Comparison of ENCODE assay signal across 8 mouse cellular contexts in genomic region chr15:31599834-31600233, GRCm38 (mm10). TPM values are rescaled to one million over a fixed set of nuclear protein-coding genes. Genes with fewer than 3 reads are reported as not detected.
A peak's percentile ranks its signal among the peaks of the same experiment; 100 is the strongest.
DNase-seq lines count a peak whose midpoint lies in the region; TF ChIP-seq lines count a peak whose summit lies in the region.

No protein-coding gene starts in this region.

- no peak for TF ChIP-seq CTCF in ES-Bruce4 (IDR thresholded peaks at IDR 0.05; ENCODE audit: low read depth, low read length)

- peaks cover 31% of the 10 kb centered on the region for H3K36me3 ChIP-seq in heart, embryonic 10.5 days
- H3K36me3 ChIP-seq in ES-Bruce4 (ENCODE audit: control insufficient read depth, insufficient read depth, low read length, poor library complexity, severe bottlenecking) = peaks cover 32% of the 10 kb centered on the region
- peaks cover 38% of the 10 kb centered on the region for H3K36me3 ChIP-seq in hindbrain, embryonic 10.5 days
- H3K36me3 ChIP-seq in macrophage (ENCODE audit: inconsistent target) = peaks cover 12% of the 10 kb centered on the region

- H3K27ac ChIP-seq in heart, embryonic 10.5 days = no peak overlapping the region
- H3K27ac ChIP-seq in ES-Bruce4 (ENCODE audit: insufficient read depth, low read length) (no peak overlapping the region), macrophage (no peak overlapping the region)
- no peak overlapping the region for H3K27ac ChIP-seq in hindbrain, embryonic 10.5 days

- no peaks in the 10 kb centered on the region for H3K9me3 ChIP-seq in heart, embryonic 10.5 days
- no peaks in the 10 kb centered on the region for H3K9me3 ChIP-seq in ES-Bruce4 (replicated peaks; ENCODE audit: control insufficient read depth, insufficient read depth, low read length, poor library complexity, severe bottlenecking)
- H3K9me3 ChIP-seq in hindbrain, embryonic 10.5 days = no peaks in the 10 kb centered on the region

- 71% methylated on average over 4 of the region's 4 CpGs for WGBS in heart, embryonic 10.5 days
- 85% methylated on average over 4 of the region's 4 CpGs for WGBS in hindbrain, embryonic 10.5 days
- WGBS in macrophage (ENCODE audit: missing documents) = 20% methylated on average over 4 of the region's 4 CpGs

- 0 out of 2 replicates have a peak overlapping the region, but pooled peaks have one; percentile 13 for H3K9ac ChIP-seq in ES-Bruce4 (ENCODE audit: low read depth, poor library complexity, severe bottlenecking)

- H3K4me3 ChIP-seq in heart, embryonic 10.5 days = peak overlapping the region; percentile 93
- H3K4me3 ChIP-seq in ES-Bruce4 (ENCODE audit: low read depth, low read length) (no peak overlapping the region), macrophage (ENCODE audit: inconsistent target) (peak overlapping the region; percentile 76; the same call in 1 of the 2 replicates)
- peak overlapping the region; percentile 96 for H3K4me3 ChIP-seq in hindbrain, embryonic 10.5 days

- no peak for TF ChIP-seq EP300 in ES-Bruce4 (IDR thresholded peaks at IDR 0.05; ENCODE audit: insufficient read depth, low read depth, low read length)

- no peaks in the 10 kb centered on the region for H3K27me3 ChIP-seq in heart, embryonic 10.5 days (ENCODE audit: insufficient read depth, poor library complexity, severe bottlenecking)
- H3K27me3 ChIP-seq in ES-Bruce4 (ENCODE audit: control insufficient read depth, insufficient read depth, low read length, poor library complexity, severe bottlenecking) = no peaks in the 10 kb centered on the region
- H3K27me3 ChIP-seq in hindbrain, embryonic 10.5 days (ENCODE audit: insufficient read depth, poor library complexity, severe bottlenecking) = no peaks in the 10 kb centered on the region

- H3K79me2 ChIP-seq in macrophage (ENCODE audit: inconsistent target) = peaks cover 70% of the 10 kb centered on the region

- peaks cover 24% of the 10 kb centered on the region for H3K4me1 ChIP-seq in heart, embryonic 10.5 days
- no peaks in the 10 kb centered on the region for H3K4me1 ChIP-seq in ES-Bruce4 (ENCODE audit: control insufficient read depth, insufficient read depth, low read length)
- H3K4me1 ChIP-seq in hindbrain, embryonic 10.5 days (replicated peaks) = peaks cover 30% of the 10 kb centered on the region

- no peak for DNase-seq in heart, embryonic 10.5 days (ENCODE audit: low spot score)
- no peak for DNase-seq in heart, adult 8-10 months (ENCODE audit: low spot score)
- DNase-seq in hindbrain, embryonic 10.5 days (ENCODE audit: low spot score) = no peak
- no peak for DNase-seq in cerebellum, postnatal 4 days (ENCODE audit: low spot score in 2 of 2)
- DNase-seq in layer of hippocampus, adult 9-10 months (ENCODE audit: low spot score) = no peak
- DNase-seq in layer of hippocampus, adult 11-12 months (ENCODE audit: low spot score) = no peak

- TF ChIP-seq POLR2A in ES-Bruce4 (IDR thresholded peaks at IDR 0.05; ENCODE audit: insufficient read depth, low read length) = no peak

RNA-seq across cellular contexts. Expression of gene Cct5, which starts 1.8 kb away (rescaled TPM):
- polyA plus RNA-seq in heart, embryonic 10.5 days (2016; fragmentation: Nextera tagmentation; extraction: Ambion mirVana) = 521 and 603 TPM in 2 replicates
- total RNA-seq in heart, adult 8-10 months (2022) = 100 to 1,000 TPM; 123 to 130 (median 127) TPM
- polyA plus RNA-seq in ES-Bruce4 (2011; ENCODE audit: insufficient read depth, insufficient read length, low read depth, missing spikeins) (651 and 659 TPM in 2 replicates), macrophage (2018) (133 to 228 TPM (median 154 TPM) in 3 replicates)
- polyA plus RNA-seq in hindbrain, embryonic 10.5 days (2016; fragmentation: Nextera tagmentation; extraction: Ambion mirVana) = 698 and 751 TPM in 2 replicates
- total RNA-seq in macrophage (2018; cell fraction: chromatin; rRNA removed) = 10 to 100 TPM; 15.6 to 85.8 (median 53.9) TPM
- 100 to 1,000 TPM; 104 to 142 (median 119) TPM for total RNA-seq in macrophage (2018; cell fraction: cytosol; rRNA removed)
- total RNA-seq in macrophage (2018; cell fraction: nucleus; rRNA removed) = 10 to 100 TPM; 26.9 to 97.7 (median 54.1) TPM

RNA-seq across cellular contexts. Expression of gene Fam173b, which starts 1.8 kb away (rescaled TPM):
- 15.9 and 16.1 TPM in 2 replicates for polyA plus RNA-seq in heart, embryonic 10.5 days (2016; fragmentation: Nextera tagmentation; extraction: Ambion mirVana)
- 10 to 100 TPM; 17.2 to 22.2 (median 20.3) TPM for total RNA-seq in heart, adult 8-10 months (2022)
- polyA plus RNA-seq in ES-Bruce4 (2011; ENCODE audit: insufficient read depth, insufficient read length, low read depth, missing spikeins) (6.5 and 7.8 TPM in 2 replicates), macrophage (2018) (6.3 to 13.8 TPM (median 10.5 TPM) in 3 replicates)
- 13.1 and 15.5 TPM in 2 replicates for polyA plus RNA-seq in hindbrain, embryonic 10.5 days (2016; fragmentation: Nextera tagmentation; extraction: Ambion mirVana)
- total RNA-seq in macrophage (2018; cell fraction: chromatin; rRNA removed) = 10 to 100 TPM in 21 of 26 experiments, 1 to 10 TPM in 5; 4.3 to 48.6 (median 23.2) TPM
- total RNA-seq in macrophage (2018; cell fraction: cytosol; rRNA removed) = 10 to 100 TPM in 23 of 26 experiments, 1 to 10 TPM in 3; 7.6 to 14.6 (median 11.7) TPM
- total RNA-seq in macrophage (2018; cell fraction: nucleus; rRNA removed) = 10 to 100 TPM in 22 of 26 experiments, 1 to 10 TPM in 4; 3.6 to 36.2 (median 21.9) TPM

RNA-seq across cellular contexts. Expression of gene Cmbl, which starts 34.6 kb away (rescaled TPM):
- polyA plus RNA-seq in heart, embryonic 10.5 days (2016; fragmentation: Nextera tagmentation; extraction: Ambion mirVana) = 7.3 and 8.4 TPM in 2 replicates
- total RNA-seq in heart, adult 8-10 months (2022) = 10 to 100 TPM; 31.4 to 42.1 (median 34.4) TPM
- polyA plus RNA-seq in ES-Bruce4 (2011; ENCODE audit: insufficient read depth, insufficient read length, low read depth, missing spikeins) (1.3 TPM in 1 of 2 replicates, not detected in the other), macrophage (2018) (1.5 to 5.5 TPM (median 3.5 TPM) in 3 replicates)
- 1.6 and 2.0 TPM in 2 replicates for polyA plus RNA-seq in hindbrain, embryonic 10.5 days (2016; fragmentation: Nextera tagmentation; extraction: Ambion mirVana)
- total RNA-seq in macrophage (2018; cell fraction: chromatin; rRNA removed) = under 1 TPM in 5 of 26 experiments, not detected in 21; 0.73 to 0.98 (median 0.94) TPM
- total RNA-seq in macrophage (2018; cell fraction: cytosol; rRNA removed) = 1 to 10 TPM in 13 of 26 experiments, under 1 TPM in 11, not detected in 2; 0.14 to 3.0 (median 1.4) TPM
- under 1 TPM in 4 of 26 experiments, not detected in 22; 0.56 to 0.92 (median 0.67) TPM for total RNA-seq in macrophage (2018; cell fraction: nucleus; rRNA removed)
